Mouse (Mus musculus): ENCODE results near the gene Parvg.

- TF ChIP-seq CTCF (IDR thresholded peaks at IDR 0.05; ENCODE audit: control insufficient read depth, insufficient read depth, insufficient replicate concordance, low read depth, low read length) (no peak), POLR2A (IDR thresholded peaks at IDR 0.05; ENCODE audit: control insufficient read depth, low read depth, low read length) (no peak)
These were observed 10.3 kb upstream of the Parvg start for GRCm38 (mm10) chr15:84313566-84313878.

Measured in testis, adult 2 months (tissue).